Mouse (Mus musculus): ENCODE data around the gene Dio3.

Dio3 gene

DNA sequence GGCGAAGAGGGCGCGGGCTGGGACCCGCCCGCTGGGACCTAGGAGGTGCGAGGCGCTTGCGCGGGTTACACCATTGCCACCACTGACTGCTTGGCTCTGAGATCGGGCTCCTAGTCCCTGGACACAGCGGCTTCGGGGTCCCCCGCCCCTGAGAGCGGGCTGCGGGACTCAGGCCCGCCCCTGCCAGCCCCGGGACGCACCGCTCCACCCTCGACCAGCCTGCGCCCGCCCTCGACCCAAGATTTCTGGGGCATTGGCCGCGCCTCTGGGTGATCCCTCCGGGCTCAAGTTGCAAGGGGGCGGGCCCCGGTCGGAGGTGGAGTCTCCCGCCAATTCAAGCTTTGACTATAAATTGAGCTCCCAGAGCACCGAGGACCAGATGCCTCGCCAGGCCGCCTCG, at the start of gene Dio3:
Dio3 (plus strand) TSS at position 216 of the 400 bp plus-strand sequence.
- DNase-seq: no peak

GRCm38 (mm10) chr12:110230296-110230695, 48.6 kb upstream of the Dio3 start:
- DNase-seq: no peak

GRCm38 (mm10) chr12:110230767-110231166, 48.1 kb upstream of the Dio3 start:
- no peak for DNase-seq

- DNase-seq: no peak
These were observed 46.9 kb upstream of the Dio3 start for GRCm38 (mm10) chr12:110231709-110232600.

- DNase-seq: no peak
These were observed 43.0 kb upstream of the Dio3 start for GRCm38 (mm10) chr12:110235908-110236307.

DNA sequence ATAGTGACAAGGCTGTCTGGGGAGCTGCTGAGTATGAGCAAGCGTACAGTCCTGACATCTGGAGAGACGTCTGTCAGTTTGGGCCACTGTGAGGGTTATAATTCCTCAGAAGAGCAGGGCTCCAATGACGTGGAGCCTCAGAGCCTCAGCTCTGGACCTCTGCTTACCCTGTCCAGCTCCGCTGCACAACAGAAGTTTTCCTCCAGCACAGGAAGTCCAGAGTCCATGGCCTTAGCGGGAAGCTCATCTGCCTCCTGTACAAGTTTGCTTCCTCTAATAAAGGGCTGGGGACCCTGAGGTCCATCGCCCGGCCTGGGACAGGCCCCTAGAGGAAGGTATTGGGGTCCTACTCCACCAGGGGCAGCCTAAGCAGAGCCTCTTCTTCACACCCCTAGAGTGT, 41.8 kb upstream of the Dio3 start:
- DNase-seq: no peak

- DNase-seq: no peak
These were observed 39.5 kb upstream of the Dio3 start for GRCm38 (mm10) chr12:110239358-110239757.

GRCm38 (mm10) chr12:110244581-110244980, 34.3 kb upstream of the Dio3 start:
- no peak for DNase-seq

- DNase-seq: no peak
These were observed 33.4 kb upstream of the Dio3 start for GRCm38 (mm10) chr12:110245461-110245860.

DNA sequence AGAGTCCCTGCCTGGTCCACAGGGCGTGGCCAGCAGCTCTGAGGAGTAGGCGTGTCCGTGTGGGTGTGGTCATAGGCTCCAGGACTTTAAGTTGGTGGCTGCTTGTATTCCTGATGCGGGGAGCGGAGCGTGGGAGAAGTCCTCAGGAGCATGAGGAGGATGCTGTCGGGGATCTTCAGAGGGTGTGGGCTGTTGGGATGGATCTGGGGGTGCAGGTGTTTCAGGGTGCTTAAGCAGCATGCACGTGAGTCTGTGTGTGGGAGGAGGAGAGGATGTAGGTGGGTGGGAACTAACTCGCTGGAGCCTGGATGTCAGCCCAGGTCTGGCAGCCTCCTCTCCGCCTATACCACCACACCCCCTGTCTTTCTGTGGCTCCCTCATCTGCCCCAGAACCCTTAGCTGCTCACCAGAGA, 26.7 kb upstream of the Dio3 start:
- DNase-seq: no peak

DNA sequence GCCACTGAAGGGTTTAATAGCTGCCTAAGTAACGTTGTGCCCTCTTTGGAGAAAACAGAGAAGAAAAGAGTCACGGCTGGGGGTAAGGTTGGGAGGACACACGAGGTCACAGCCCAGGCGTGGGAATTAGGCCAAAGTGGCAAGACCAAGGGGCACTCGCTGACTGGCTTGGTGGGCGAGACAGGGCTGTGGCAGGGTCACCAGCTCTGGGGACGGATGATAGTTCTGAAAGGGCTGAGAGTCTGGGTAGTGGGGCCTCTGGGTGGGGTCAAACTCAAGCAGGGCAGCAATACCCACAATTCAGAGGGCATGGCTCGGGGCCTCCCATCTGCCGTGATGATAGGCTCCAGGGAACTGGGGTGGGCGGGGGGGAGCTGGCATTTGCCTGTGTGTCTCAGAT, 23.1 kb upstream of the Dio3 start:
- no peak for DNase-seq

DNA sequence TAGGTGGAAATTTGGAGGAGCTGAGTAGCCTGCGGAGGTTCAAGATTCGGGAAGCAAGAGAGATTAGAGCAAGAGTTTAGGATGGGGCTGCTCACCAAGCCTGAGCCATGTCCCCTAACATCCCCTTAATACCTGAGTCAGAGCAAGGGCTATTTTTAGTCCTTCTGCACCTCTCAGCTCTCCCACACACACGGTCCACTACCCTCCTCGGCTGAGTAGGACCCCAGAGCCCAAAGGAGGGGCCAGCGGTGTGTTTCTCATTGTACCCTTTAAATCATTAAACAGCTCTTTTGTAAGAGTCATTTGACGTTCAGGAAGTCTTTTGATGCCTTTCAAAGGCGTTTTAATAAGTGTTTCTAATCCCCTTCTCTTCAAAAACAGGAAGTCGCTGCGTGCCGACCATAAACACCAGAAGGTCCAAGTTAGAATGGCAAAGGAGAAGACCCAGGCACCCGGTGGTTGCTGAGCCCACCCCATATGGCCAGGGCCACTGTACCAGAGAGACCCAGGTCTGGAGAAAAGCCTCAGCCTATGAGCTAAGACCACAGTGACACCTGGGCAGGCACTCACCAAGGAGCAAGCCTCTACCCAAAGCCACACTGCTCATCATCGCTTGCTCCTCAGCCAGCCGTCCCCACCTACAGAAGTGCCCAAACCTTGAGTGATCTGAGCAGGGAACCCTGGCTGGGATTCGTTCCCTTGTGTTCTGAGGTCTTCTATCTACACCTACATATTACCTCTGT, 22.2 kb upstream of the Dio3 start:
- DNase-seq: no peak

DNA sequence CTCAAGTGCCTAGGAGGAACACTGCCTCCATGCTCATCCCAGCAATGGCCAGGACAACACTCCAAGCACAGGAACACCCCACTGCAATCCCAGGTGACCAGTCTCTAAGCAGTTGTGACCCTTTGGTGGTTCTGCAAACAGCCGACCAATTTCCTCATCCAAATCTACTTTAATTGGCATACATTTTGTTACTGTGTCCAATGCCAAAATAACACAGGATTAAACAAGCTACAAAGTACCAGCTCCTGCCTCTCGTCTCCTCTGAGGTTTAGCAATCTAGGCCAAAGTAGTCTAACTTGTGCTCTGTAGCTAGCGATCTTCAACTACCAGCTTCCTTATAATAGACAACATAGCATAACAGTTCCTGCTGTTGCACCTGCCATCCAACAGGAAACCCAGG, 10.6 kb upstream of the Dio3 start:
- no peak for DNase-seq

DNA sequence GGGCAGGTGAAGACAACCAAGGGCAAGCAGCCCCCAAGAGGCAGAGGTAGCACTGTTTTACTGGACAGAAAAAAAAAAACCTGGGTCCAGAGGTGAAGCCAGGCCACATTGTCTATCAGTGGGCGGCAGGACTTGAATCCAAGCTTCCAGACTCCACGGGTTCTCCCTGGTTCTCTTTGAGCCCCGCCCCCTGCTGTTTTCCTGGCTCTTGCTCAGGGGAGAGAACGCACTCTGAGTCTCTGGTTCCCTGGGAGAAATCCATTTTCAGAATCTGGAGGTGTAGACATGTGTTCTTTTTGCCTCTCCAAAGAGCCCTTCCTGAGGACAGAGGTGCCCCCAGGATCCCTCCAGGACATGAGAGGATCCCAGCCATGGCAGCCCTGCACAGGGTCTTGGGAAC, 9.2 kb upstream of the Dio3 start:
- no peak for DNase-seq

- DNase-seq: no peak
These were observed 2.8 kb upstream of the Dio3 start for GRCm38 (mm10) chr12:110276034-110276433.

DNA sequence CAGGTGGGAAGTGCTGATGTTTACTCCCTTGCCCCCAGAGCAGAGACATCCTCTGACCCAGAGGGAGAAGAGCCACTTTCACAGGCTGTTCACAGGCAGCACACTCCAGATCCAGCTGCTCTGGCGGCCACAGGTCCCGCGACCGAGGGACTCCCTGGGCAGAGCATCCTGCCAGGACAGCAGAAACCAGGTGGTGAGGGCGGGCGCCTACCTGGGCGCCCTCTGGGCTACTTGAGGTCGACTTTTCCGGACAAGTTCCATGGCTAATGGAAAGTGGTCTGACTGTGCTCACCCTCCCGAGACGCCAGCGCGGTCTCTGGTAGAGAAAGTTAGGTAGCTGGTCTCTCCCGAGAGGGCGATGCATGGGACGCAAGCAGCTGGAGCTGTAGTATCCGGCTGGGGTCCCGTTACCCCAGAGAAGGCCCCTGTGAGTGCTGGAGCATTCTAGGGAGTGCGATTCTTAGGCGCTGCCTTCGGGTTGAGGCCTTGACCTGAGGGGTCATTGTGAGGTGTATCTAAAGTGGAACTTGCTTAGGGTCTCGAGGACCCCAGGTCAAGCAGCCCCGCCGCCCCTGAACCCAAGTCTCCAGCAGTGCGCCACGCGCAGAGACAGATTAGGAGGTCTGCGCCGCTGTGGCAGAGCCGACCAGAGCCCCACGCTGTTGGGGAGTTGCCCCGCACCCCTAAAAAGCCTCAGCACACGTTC, 1.5 kb upstream of the Dio3 start:
- no peak for DNase-seq

DNA sequence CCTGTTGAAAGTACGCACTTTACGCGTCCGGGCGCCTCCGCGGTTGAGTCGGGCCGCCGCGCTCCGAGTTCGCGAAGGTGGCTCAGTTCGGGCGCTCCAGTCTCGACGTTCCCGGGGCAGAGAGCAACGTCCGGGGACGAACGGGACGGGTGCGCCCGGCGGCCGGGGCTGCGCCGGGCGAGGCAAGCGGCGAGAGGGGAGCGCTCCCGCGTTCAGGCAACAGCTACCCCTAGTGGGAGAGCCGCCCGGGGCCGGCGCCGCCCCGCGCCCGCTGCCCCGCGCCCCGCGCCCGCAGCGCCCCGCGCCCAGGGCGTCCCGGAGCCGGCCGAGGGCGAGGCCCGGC, 932 bp upstream of the Dio3 start:
- DNase-seq: no peak

DNA sequence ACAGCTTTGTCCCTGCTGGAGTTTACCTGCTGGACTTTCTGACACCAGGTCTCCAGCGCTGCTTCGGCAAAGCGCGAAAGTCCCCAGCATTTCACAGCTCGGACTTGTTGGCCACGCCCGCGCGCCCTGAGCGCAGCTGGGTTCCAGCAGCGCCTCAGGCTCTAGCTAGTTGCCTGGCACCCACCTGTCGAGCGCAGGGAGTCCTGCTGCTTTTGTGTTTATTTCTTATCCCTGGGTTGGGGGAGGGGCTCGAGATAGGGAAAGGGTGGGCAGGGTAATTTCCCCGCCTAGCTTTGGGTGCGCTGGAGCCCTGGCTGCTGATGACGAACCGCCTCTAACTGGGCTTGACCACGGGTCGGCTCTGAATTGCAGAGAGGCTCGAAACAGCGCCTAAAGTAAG, 1.5 kb downstream of the Dio3 start:
- DNase-seq: no peak

GRCm38 (mm10) chr12:110283792-110284191, 4.9 kb downstream of the Dio3 start:
- DNase-seq: no peak

DNA sequence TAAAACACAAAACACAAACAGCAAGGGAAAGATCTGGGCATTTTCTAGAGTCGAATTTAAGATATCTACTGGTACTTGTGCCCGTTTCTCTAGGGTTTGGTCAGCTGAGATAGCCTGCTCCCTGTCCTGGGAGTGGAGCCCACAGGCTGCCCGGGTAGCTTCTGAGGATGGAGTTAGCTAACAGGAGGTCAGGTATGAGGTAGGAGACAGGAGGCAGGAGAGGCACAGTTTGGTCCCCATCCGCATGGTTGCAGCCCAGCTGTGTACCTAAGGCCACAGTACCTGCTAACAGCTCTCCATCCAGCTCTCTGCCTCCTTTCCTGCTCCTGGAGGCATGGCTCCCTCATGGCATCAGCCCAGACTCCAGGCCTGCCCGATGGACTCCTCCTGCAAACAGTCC, 13.9 kb downstream of the Dio3 start:
- no peak for DNase-seq

- DNase-seq: no peak
These were observed 16.0 kb downstream of the Dio3 start for GRCm38 (mm10) chr12:110294891-110295290.

DNA sequence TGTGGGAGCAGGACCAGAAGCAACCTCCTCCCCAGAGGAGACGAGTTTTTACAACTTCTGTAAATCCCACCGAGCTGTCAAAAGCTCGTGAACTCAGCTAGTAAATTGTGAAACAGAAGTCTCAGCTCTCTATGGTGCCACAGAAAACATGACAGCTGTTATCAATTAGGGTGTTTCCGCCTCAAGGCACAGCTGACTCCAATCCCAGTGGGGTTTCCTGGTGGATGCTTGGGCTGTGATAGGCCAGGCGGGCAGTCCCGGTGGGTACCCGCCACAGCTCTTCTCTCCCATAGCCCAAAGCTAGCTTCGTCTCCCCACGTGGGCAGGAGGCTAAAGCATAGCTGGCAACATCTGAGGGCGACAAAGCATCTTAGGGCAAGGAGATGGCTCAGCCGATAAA, 19.8 kb downstream of the Dio3 start:
- no peak for DNase-seq

DNA sequence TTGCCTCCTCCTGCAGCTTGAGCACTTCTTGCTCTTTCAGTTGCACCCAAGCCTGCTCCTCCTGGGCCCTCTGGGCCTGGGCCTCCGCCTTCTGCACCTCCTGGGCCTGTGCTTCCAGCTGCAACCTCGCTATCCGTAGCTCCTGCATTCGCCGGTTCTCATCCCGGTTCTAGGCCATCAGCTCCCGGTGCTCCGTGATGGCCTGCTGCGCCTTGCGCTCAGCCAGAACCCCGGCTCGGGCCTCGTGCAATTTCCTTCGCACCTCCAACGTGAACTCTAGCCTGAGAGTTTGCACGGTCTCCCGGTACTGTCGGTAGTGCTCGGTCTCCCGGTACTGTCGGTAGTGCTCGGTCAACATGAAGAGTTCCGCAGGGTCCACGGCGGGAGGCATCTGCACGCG, 40.8 kb downstream of the Dio3 start:
- no peak for DNase-seq
